Mouse (Mus musculus): ENCODE data around the gene Prkar1a. TPM values are rescaled to one million over a fixed set of nuclear protein-coding genes. Genes with fewer than 3 reads are reported as not detected.
"Not testable (repeated sequence)": the region's sequence is repeated elsewhere in the genome, so short reads cannot be mapped to it uniquely, and the experiment has no call there.

The Prkar1a gene
- polyA plus RNA-seq, 1 experiment: 215 TPM

- no peak overlapping the region for H3K27ac ChIP-seq (ENCODE audit: insufficient read depth, low read length)
- TF ChIP-seq POLR2A (IDR thresholded peaks at IDR 0.05; ENCODE audit: low read depth, low read length) (no peak), CTCF (IDR thresholded peaks at IDR 0.05; ENCODE audit: borderline replicate concordance, insufficient read depth, low read length) (no peak)
- H3K4me1 ChIP-seq (ENCODE audit: control insufficient read depth, insufficient read depth, low read length): peaks cover 16% of the 10 kb centered on the region
- H3K4me3 ChIP-seq (ENCODE audit: insufficient read depth, low read length): no peak overlapping the region
Measured at GRCm38 (mm10) chr11:109656232-109656631, 7.0 kb downstream of the Prkar1a start.

- H3K4me3 ChIP-seq (ENCODE audit: insufficient read depth, low read length); H3K27ac ChIP-seq (ENCODE audit: insufficient read depth, low read length); H3K4me1 ChIP-seq (ENCODE audit: control insufficient read depth, insufficient read depth, low read length): not testable (repeated sequence)
Measured at GRCm38 (mm10) chr11:109660526-109660925, 11.3 kb downstream of the Prkar1a start.

- TF ChIP-seq POLR2A (IDR thresholded peaks at IDR 0.05; ENCODE audit: low read depth, low read length) (no peak), CTCF (IDR thresholded peaks at IDR 0.05; ENCODE audit: borderline replicate concordance, insufficient read depth, low read length) (no peak)
- Histone ChIP-seq H3K27ac (ENCODE audit: insufficient read depth, low read length) (no peak overlapping the region), H3K4me3 (ENCODE audit: insufficient read depth, low read length) (no peak overlapping the region)
Measured at GRCm38 (mm10) chr11:109664293-109664692, 15.1 kb downstream of the Prkar1a start.

GRCm38 (mm10) chr11:109665424-109665823, 16.2 kb downstream of the Prkar1a start:
- peaks cover 12% of the 10 kb centered on the region; the same call in 1 of the 2 replicates for H3K4me1 ChIP-seq (ENCODE audit: control insufficient read depth, insufficient read depth, low read length)
- TF ChIP-seq POLR2A (IDR thresholded peaks at IDR 0.05; ENCODE audit: low read depth, low read length) (no peak), CTCF (IDR thresholded peaks at IDR 0.05; ENCODE audit: borderline replicate concordance, insufficient read depth, low read length) (no peak)
- no peak overlapping the region for H3K4me3 ChIP-seq (ENCODE audit: insufficient read depth, low read length)
- no peak overlapping the region for H3K27ac ChIP-seq (ENCODE audit: insufficient read depth, low read length)

More at GRCm38 (mm10) chr11:109664293-109664692, 15.1 kb downstream of the Prkar1a start:
- peaks cover 6% of the 10 kb centered on the region; the same call in 1 of the 2 replicates for H3K4me1 ChIP-seq (ENCODE audit: control insufficient read depth, insufficient read depth, low read length)

GRCm38 (mm10) chr11:109666411-109666810, 17.2 kb downstream of the Prkar1a start:
- no peak for TF ChIP-seq CTCF (IDR thresholded peaks at IDR 0.05; ENCODE audit: borderline replicate concordance, insufficient read depth, low read length)
- no peak for TF ChIP-seq POLR2A (IDR thresholded peaks at IDR 0.05; ENCODE audit: low read depth, low read length)
- no peak overlapping the region for H3K27ac ChIP-seq (ENCODE audit: insufficient read depth, low read length)
- H3K4me3 ChIP-seq (ENCODE audit: insufficient read depth, low read length): no peak overlapping the region
- H3K4me1 ChIP-seq (ENCODE audit: control insufficient read depth, insufficient read depth, low read length): peaks cover 12% of the 10 kb centered on the region; the same call in 1 of the 2 replicates

- peaks cover 16% of the 10 kb centered on the region; the same call in 1 of the 2 replicates for H3K4me1 ChIP-seq (ENCODE audit: control insufficient read depth, insufficient read depth, low read length)
Measured at GRCm38 (mm10) chr11:109667371-109667770, 18.2 kb downstream of the Prkar1a start.

GRCm38 (mm10) chr11:109668115-109668725, 19.0 kb downstream of the Prkar1a start:
- Histone ChIP-seq H3K4me1 (ENCODE audit: control insufficient read depth, insufficient read depth, low read length) (peaks cover 16% of the 10 kb centered on the region; the same call in 1 of the 2 replicates), H3K4me3 (ENCODE audit: insufficient read depth, low read length) (no peak overlapping the region), H3K27ac (ENCODE audit: insufficient read depth, low read length) (peak overlapping the region; percentile 30; the same call in 1 of the 2 replicates)
- no peak for TF ChIP-seq CTCF (IDR thresholded peaks at IDR 0.05; ENCODE audit: borderline replicate concordance, insufficient read depth, low read length)
- TF ChIP-seq POLR2A (IDR thresholded peaks at IDR 0.05; ENCODE audit: low read depth, low read length): no peak

More at GRCm38 (mm10) chr11:109667371-109667770, 18.2 kb downstream of the Prkar1a start:
- Histone ChIP-seq H3K4me3 (ENCODE audit: insufficient read depth, low read length) (no peak overlapping the region), H3K27ac (ENCODE audit: insufficient read depth, low read length) (no peak overlapping the region)
- TF ChIP-seq POLR2A (IDR thresholded peaks at IDR 0.05; ENCODE audit: low read depth, low read length) (no peak), CTCF (IDR thresholded peaks at IDR 0.05; ENCODE audit: borderline replicate concordance, insufficient read depth, low read length) (no peak)

- peak overlapping the region; percentile 74 for H3K27ac ChIP-seq (ENCODE audit: insufficient read depth, low read length)
- TF ChIP-seq POLR2A (IDR thresholded peaks at IDR 0.05; ENCODE audit: low read depth, low read length) (no peak), CTCF (IDR thresholded peaks at IDR 0.05; ENCODE audit: borderline replicate concordance, insufficient read depth, low read length) (no peak)
- H3K4me3 ChIP-seq (ENCODE audit: insufficient read depth, low read length): no peak overlapping the region
- H3K4me1 ChIP-seq (ENCODE audit: control insufficient read depth, insufficient read depth, low read length): peaks cover 16% of the 10 kb centered on the region; the same call in 1 of the 2 replicates
Measured at GRCm38 (mm10) chr11:109669149-109669708, 20.0 kb downstream of the Prkar1a start.

GRCm38 (mm10) chr11:109670026-109670916, 21.1 kb downstream of the Prkar1a start:
- TF ChIP-seq CTCF (IDR thresholded peaks at IDR 0.05; ENCODE audit: borderline replicate concordance, insufficient read depth, low read length): no peak
- TF ChIP-seq POLR2A (IDR thresholded peaks at IDR 0.05; ENCODE audit: low read depth, low read length): no peak
- Histone ChIP-seq H3K4me3 (ENCODE audit: insufficient read depth, low read length) (no peak overlapping the region), H3K4me1 (ENCODE audit: control insufficient read depth, insufficient read depth, low read length) (peaks cover 16% of the 10 kb centered on the region; the same call in 1 of the 2 replicates), H3K27ac (ENCODE audit: insufficient read depth, low read length) (peak overlapping the region; percentile 97)
